Mouse (Mus musculus) adrenal gland, postnatal 25 days (tissue): Measurements from ENCODE around the gene Zfp526. TPM values are rescaled to one million over a fixed set of nuclear protein-coding genes. Genes with fewer than 3 reads are reported as not detected.

Source experiments
- DNase-seq: peaks from one replicate; pipeline ENCODE4 v3.0.0; 2021; ENCODE audit warnings: mixed read lengths
- long read RNA-seq: library from polyadenylated mRNA; stranded (forward); transcript quantifications from one replicate; pipeline ENCODE4 v2.0.0, GENCODE M21; 2021
- total RNA-seq: library from RNA; stranded (reverse); gene quantifications from 2 replicates; pipeline ENCODE4 v1.2.3, GENCODE M21; 2021

The Zfp526 gene
- 14.6 and 16.0 TPM in 2 replicates for total RNA-seq
- long read RNA-seq, partial matches to known transcripts, result 0 of 1 reads
- long read RNA-seq, other reads (novel, unspliced or antisense), result 1 of 1 reads

- DNase-seq, result peak; percentile 98
Observed at GRCm38 (mm10) chr7:25221102-25221883, at the start of gene Zfp526. Gene Zfp526, plus strand, starts transcription at chr7:25221425.

GRCm38 (mm10) chr7:25172669-25173068, 48.6 kb upstream of the Zfp526 start:
- DNase-seq, result no peak

- no peak for DNase-seq
Observed at GRCm38 (mm10) chr7:25174343-25174742, 46.9 kb upstream of the Zfp526 start.

GRCm38 (mm10) chr7:25178317-25178716, 42.9 kb upstream of the Zfp526 start:
- no peak for DNase-seq

- no peak for DNase-seq
Observed at GRCm38 (mm10) chr7:25178787-25179605, 42.2 kb upstream of the Zfp526 start.

- DNase-seq, result peak; percentile 75
Observed at GRCm38 (mm10) chr7:25179606-25180161, 41.5 kb upstream of the Zfp526 start, which contains the start of gene Pou2f2. Gene Pou2f2, minus strand, starts transcription at chr7:25179726.

GRCm38 (mm10) chr7:25180512-25180911, 40.7 kb upstream of the Zfp526 start:
- no peak for DNase-seq

- DNase-seq, result peak; percentile 34
Observed at GRCm38 (mm10) chr7:25181331-25181790, 39.9 kb upstream of the Zfp526 start.

GRCm38 (mm10) chr7:25181814-25182213, 39.4 kb upstream of the Zfp526 start:
- DNase-seq, result no peak

- no peak for DNase-seq
Observed at GRCm38 (mm10) chr7:25184091-25184490, 37.1 kb upstream of the Zfp526 start.

GRCm38 (mm10) chr7:25187662-25188650, 33.3 kb upstream of the Zfp526 start:
- peak; percentile 85 for DNase-seq

- DNase-seq, result no peak
Observed at GRCm38 (mm10) chr7:25190806-25191205, 30.4 kb upstream of the Zfp526 start.

- no peak for DNase-seq
Observed at GRCm38 (mm10) chr7:25192110-25192509, 29.1 kb upstream of the Zfp526 start.

- no peak for DNase-seq
Observed at GRCm38 (mm10) chr7:25195148-25195547, 26.1 kb upstream of the Zfp526 start.

- DNase-seq, result no peak
Observed at GRCm38 (mm10) chr7:25196107-25196506, 25.1 kb upstream of the Zfp526 start.

- no peak for DNase-seq
Observed at GRCm38 (mm10) chr7:25197384-25198018, 23.7 kb upstream of the Zfp526 start.

- no peak for DNase-seq
Observed at GRCm38 (mm10) chr7:25203624-25204023, 17.6 kb upstream of the Zfp526 start.

GRCm38 (mm10) chr7:25205355-25206093, 15.7 kb upstream of the Zfp526 start:
- DNase-seq, result no peak

GRCm38 (mm10) chr7:25206094-25206830, 15.0 kb upstream of the Zfp526 start:
- DNase-seq, result peak; percentile 33
